Mouse (Mus musculus): ENCODE measurements around the gene Enho. TPM values are rescaled to one million over a fixed set of nuclear protein-coding genes. Genes with fewer than 3 reads are reported as not detected.

Enho gene
- total RNA-seq, 1 experiment, result 5.8 TPM

DNA sequence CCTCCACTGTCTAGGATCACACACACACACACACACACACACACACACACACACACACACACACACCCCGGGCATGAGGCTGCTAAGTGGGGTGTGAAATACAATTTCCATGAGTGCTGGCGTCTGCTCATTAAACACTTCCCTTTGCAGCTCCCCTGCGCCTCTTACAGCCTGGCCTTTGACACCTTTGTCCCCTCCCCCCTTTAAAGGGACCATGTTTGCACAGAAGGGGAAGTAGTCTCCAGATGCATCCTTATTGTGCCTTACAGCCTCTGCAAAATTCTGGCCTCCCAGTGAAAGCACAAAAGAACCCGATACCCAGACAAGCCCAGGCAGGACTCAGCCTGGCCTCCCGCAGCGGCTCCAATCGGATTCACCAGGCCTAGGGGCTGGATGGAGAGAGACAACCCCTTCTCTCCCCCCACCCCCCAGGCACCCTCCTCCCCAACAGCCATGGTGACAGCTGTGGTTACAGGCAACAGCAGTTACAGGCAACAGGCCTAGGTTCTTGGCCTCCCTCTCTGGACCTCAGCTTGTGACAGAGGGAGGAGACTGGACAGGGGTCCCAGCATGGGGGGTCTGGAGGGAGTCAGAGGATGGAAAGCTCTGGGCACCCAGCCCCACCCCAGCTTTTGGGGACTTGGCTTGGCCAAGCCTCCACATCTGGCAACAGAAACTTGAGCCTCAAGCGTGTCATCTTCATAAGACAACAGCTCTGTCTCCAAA, 11.8 kb downstream of the Enho start:
- Histone ChIP-seq H3K4me3 (ENCODE audit: insufficient read depth in 1 of 2, low read depth in 1 of 2, low read length in 2 of 2, poor library complexity in 1 of 2, severe bottlenecking in 1 of 2) (no peak overlapping the region), H3K9me3 (ENCODE audit: control insufficient read depth, insufficient read depth, low read depth, low read length) (no peaks in the 10 kb centered on the region), H3K36me3 (ENCODE audit: control insufficient read depth, insufficient read depth, low read length, poor library complexity, severe bottlenecking) (no peaks in the 10 kb centered on the region), H3K27ac (ENCODE audit: insufficient read depth, low read depth, low read length, poor library complexity, severe bottlenecking) (peak overlapping the region; percentile 77), H3K4me1 (ENCODE audit: control insufficient read depth in 2 of 2, insufficient read depth in 2 of 2, low read length in 2 of 2, poor library complexity in 1 of 2) (peaks cover 13 to 43% of the 10 kb centered on the region in 2 experiments), H3K9ac (ENCODE audit: insufficient read depth, low read depth, low read length, poor library complexity, severe bottlenecking) (peak overlapping the region; percentile 45; the same call in 1 of the 2 replicates)
- DNase-seq (ENCODE audit: low read depth, low spot score), result peak; percentile 53
- in situ Hi-C loops (cut with MboI; ENCODE audit: low sequenced_read_pairs in 2 of 2, unreplicated experiment in 2 of 2), result no loop called here
- TF ChIP-seq CHD2 (IDR thresholded peaks at IDR 0.05; ENCODE audit: low read depth, low read length) (no peak), HCFC1 (IDR thresholded peaks at IDR 0.05; ENCODE audit: borderline replicate concordance, insufficient read depth, low read length) (no peak), ZC3H11A (IDR thresholded peaks at IDR 0.05; ENCODE audit: borderline replicate concordance, low read depth, low read length) (no peak), MAFK (IDR thresholded peaks at IDR 0.05; ENCODE audit: insufficient read depth, low read depth, low read length) (no peak), ZNF384 (IDR thresholded peaks at IDR 0.05; ENCODE audit: low read depth, low read length) (no peak)

DNA sequence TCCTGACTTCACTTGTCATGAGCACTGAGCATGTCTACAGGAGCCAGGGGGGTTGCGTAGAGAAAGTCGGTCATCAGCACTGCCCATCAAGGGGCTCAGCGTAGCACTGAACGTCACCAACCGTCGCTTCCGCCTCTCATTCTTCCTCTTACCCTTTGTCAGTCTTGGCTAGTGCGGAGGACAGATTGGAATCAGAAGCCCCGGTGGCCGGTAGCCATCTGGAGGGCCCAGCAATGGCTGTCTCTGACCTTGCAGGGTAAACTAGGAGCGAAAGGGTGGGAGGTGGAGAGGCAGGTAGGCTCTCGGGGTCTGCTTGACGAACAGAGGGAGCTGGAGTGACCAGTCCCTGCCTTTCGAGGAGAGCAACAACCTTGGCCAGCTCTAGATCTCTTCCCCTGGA, 18.1 kb downstream of the Enho start:
- H3K36me3 ChIP-seq (ENCODE audit: control insufficient read depth, insufficient read depth, low read length, poor library complexity, severe bottlenecking), result no peaks in the 10 kb centered on the region
- in situ Hi-C loops (cut with MboI; ENCODE audit: low sequenced_read_pairs in 2 of 2, unreplicated experiment in 2 of 2), result no loop called here
- TF ChIP-seq CHD2 (IDR thresholded peaks at IDR 0.05; ENCODE audit: low read depth, low read length) (no peak), ZC3H11A (IDR thresholded peaks at IDR 0.05; ENCODE audit: borderline replicate concordance, low read depth, low read length) (no peak), ZNF384 (IDR thresholded peaks at IDR 0.05; ENCODE audit: low read depth, low read length) (no peak), HCFC1 (IDR thresholded peaks at IDR 0.05; ENCODE audit: borderline replicate concordance, insufficient read depth, low read length) (no peak), MAFK (IDR thresholded peaks at IDR 0.05; ENCODE audit: insufficient read depth, low read depth, low read length) (no peak)

DNA sequence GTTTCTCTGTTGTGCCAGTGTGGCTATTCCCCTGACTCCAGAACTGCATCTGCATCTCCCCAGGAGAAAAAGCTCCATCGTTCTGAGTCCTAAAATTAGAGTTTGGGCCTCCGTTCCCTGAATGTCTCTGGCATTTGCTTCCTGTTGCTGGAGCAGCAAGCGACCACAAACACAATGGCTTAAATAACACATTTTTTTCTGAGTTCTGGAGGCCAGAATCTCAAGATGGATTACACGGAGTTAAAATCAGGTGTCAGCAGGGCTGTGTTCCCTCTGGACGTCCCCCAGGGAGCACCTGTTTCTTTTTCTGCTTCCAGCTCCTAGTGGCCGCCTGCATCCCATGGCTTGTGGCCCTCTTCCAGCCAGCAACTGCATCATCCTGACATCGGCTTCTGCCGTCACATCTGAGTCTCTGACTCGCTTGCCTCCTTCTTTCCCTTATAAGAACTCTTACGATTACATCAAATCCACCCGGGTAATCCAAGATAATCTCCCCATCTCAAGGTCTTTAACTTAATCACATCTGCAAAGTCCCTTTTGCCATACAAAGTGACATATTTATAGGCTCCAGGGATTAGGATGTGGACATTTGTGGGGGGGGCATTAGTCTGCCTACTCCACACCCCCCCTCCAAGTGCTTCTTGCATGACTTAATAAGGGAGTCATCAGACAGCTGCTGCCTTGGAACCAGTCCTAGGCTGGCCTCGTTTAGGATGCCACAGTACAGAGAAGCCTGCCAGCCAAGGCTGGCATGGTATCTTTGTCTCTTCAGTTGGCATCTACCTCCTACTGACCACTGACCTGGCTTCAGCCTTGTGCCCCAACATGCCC, 21.0 kb downstream of the Enho start:
- TF ChIP-seq ZNF384 (IDR thresholded peaks at IDR 0.05; ENCODE audit: low read depth, low read length), result no peak
- TF ChIP-seq MAFK (IDR thresholded peaks at IDR 0.05; ENCODE audit: insufficient read depth, low read depth, low read length), result no peak
- TF ChIP-seq HCFC1 (IDR thresholded peaks at IDR 0.05; ENCODE audit: borderline replicate concordance, insufficient read depth, low read length), result no peak
- TF ChIP-seq CHD2 (IDR thresholded peaks at IDR 0.05; ENCODE audit: low read depth, low read length), result no peak
- in situ Hi-C loops (cut with MboI; ENCODE audit: low sequenced_read_pairs in 2 of 2, unreplicated experiment in 2 of 2), result no loop called here
- Histone ChIP-seq H3K36me3 (ENCODE audit: control insufficient read depth, insufficient read depth, low read length, poor library complexity, severe bottlenecking) (no peaks in the 10 kb centered on the region), H3K9me3 (ENCODE audit: control insufficient read depth, insufficient read depth, low read depth, low read length) (no peaks in the 10 kb centered on the region), H3K4me3 (ENCODE audit: insufficient read depth in 1 of 2, low read depth in 1 of 2, low read length in 2 of 2, poor library complexity in 1 of 2, severe bottlenecking in 1 of 2) (no peak overlapping the region), H3K27ac (ENCODE audit: insufficient read depth, low read depth, low read length, poor library complexity, severe bottlenecking) (no peak overlapping the region), H3K9ac (ENCODE audit: insufficient read depth, low read depth, low read length, poor library complexity, severe bottlenecking) (no peak overlapping the region), H3K4me1 (ENCODE audit: control insufficient read depth in 2 of 2, insufficient read depth in 2 of 2, low read length in 2 of 2, poor library complexity in 1 of 2) (peaks cover 0 to 6% of the 10 kb centered on the region in 2 experiments; a peak in 1 of 4 replicates)
- DNase-seq (ENCODE audit: low read depth, low spot score), result no peak

More for the DNA sequence above, 18.1 kb downstream of the Enho start:
- Histone ChIP-seq H3K9me3 (ENCODE audit: control insufficient read depth, insufficient read depth, low read depth, low read length) (no peaks in the 10 kb centered on the region), H3K9ac (ENCODE audit: insufficient read depth, low read depth, low read length, poor library complexity, severe bottlenecking) (no peak overlapping the region), H3K27ac (ENCODE audit: insufficient read depth, low read depth, low read length, poor library complexity, severe bottlenecking) (no peak overlapping the region), H3K4me1 (ENCODE audit: control insufficient read depth in 2 of 2, insufficient read depth in 2 of 2, low read length in 2 of 2, poor library complexity in 1 of 2) (peaks cover 0 to 9% of the 10 kb centered on the region in 2 experiments; a peak in 1 of 4 replicates), H3K4me3 (ENCODE audit: insufficient read depth in 1 of 2, low read depth in 1 of 2, low read length in 2 of 2, poor library complexity in 1 of 2, severe bottlenecking in 1 of 2) (no peak overlapping the region)
- no peak for DNase-seq (ENCODE audit: low read depth, low spot score)

DNA sequence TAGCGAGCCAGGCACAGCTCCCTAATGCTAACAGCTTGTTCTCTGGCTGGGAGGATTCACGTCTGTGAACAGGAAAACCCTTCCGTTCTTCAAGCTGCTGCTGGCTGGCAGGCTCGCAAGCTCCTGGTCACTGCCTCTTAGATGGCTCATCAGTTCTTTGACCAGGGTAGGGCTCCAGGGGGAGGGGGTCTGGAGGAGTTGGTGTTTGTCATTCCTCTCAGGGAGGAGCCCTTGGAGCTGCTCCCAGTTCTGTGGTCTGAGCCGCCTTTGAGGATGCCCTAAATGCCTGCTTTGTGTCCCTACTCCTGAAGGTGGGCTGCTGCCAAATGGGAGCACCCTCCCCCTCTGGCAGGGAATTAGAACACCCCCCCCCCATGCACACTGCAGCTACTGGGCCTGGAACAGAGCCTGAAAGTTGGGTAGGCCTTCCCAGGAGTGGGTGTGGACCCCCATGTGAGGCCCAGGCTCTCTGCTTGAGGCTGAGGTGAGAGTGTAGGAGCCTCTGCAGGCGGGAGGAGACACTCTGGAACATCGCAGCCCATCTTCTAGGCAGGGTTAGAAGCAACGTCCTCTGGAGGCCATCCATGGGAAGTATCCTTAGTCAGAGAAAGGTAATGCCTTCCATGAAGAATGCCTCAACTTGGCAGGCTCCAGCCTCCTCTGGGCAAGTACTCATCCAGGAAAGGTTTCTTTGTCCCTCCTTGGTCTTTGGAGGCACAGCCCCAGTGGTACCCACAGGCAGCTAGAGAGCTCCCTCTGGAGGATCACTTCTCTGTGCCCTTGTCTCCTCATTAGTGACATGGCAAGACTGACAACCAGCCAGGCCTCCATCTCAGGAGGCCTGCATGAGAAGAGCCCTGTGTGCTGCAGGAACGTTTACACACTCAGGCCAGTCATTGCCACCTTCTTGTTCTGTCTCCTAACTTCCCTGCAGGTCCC, 24.2 kb downstream of the Enho start:
- H3K36me3 ChIP-seq (ENCODE audit: control insufficient read depth, insufficient read depth, low read length, poor library complexity, severe bottlenecking), result no peaks in the 10 kb centered on the region
- TF ChIP-seq MAFK (IDR thresholded peaks at IDR 0.05; ENCODE audit: insufficient read depth, low read depth, low read length) (no peak), CHD2 (IDR thresholded peaks at IDR 0.05; ENCODE audit: low read depth, low read length) (no peak), ZNF384 (IDR thresholded peaks at IDR 0.05; ENCODE audit: low read depth, low read length) (no peak), HCFC1 (IDR thresholded peaks at IDR 0.05; ENCODE audit: borderline replicate concordance, insufficient read depth, low read length) (no peak), ZC3H11A (IDR thresholded peaks at IDR 0.05; ENCODE audit: borderline replicate concordance, low read depth, low read length) (no peak)
- in situ Hi-C loops (cut with MboI; ENCODE audit: low sequenced_read_pairs in 2 of 2, unreplicated experiment in 2 of 2), result no loop called here
- H3K9me3 ChIP-seq (ENCODE audit: control insufficient read depth, insufficient read depth, low read depth, low read length), result no peaks in the 10 kb centered on the region
- H3K9ac ChIP-seq (ENCODE audit: insufficient read depth, low read depth, low read length, poor library complexity, severe bottlenecking), result no peak overlapping the region
- DNase-seq (ENCODE audit: low read depth, low spot score), result no peak
- no peak overlapping the region for H3K27ac ChIP-seq (ENCODE audit: insufficient read depth, low read depth, low read length, poor library complexity, severe bottlenecking)
- no peak overlapping the region for H3K4me3 ChIP-seq (ENCODE audit: insufficient read depth in 1 of 2, low read depth in 1 of 2, low read length in 2 of 2, poor library complexity in 1 of 2, severe bottlenecking in 1 of 2)
- no peaks in the 10 kb centered on the region for H3K4me1 ChIP-seq (ENCODE audit: control insufficient read depth in 2 of 2, insufficient read depth in 2 of 2, low read length in 2 of 2, poor library complexity in 1 of 2)
